Mouse (Mus musculus): ENCODE measurements around the gene Unc80. TPM values are rescaled to one million over a fixed set of nuclear protein-coding genes. Genes with fewer than 3 reads are reported as not detected.
A peak's percentile ranks its signal among the peaks of the same experiment; 100 is the strongest.

Unc80 gene
- polyA plus RNA-seq, 1 experiment from 2014 or later: 0.39 TPM

- Histone ChIP-seq H3K9me3 (ENCODE audit: control insufficient read depth, low read length) (no peaks in the 10 kb centered on the region), H3K9ac (ENCODE audit: low read depth, low read length) (no peak overlapping the region), H3K4me2 (ENCODE audit: low read depth, low read length) (no peak overlapping the region), H3K27me3 (replicated peaks; ENCODE audit: control insufficient read depth, insufficient read depth, low read length) (no peaks in the 10 kb centered on the region), H3K27ac (replicated peaks; ENCODE audit: low read depth, low read length) (no peak overlapping the region), H3K4me1 (ENCODE audit: control insufficient read depth, insufficient read depth, low read length) (no peaks in the 10 kb centered on the region), H3K4me3 (ENCODE audit: low read depth, low read length) (no peak overlapping the region), H3K36me3 (ENCODE audit: control insufficient read depth, insufficient read depth, low read length) (no peaks in the 10 kb centered on the region)
- WGBS: 63% methylated on average over 4 of the region's 4 CpGs
- DNase-seq (ENCODE audit: low spot score) (peak; percentile 31), ATAC-seq (ENCODE audit: low read depth) (peak; percentile 74; the same call in 1 of the 2 replicates)
Observed at GRCm38 (mm10) chr1:66655119-66655746, 187.1 kb downstream of the Unc80 start.

- Histone ChIP-seq H3K27ac (replicated peaks; ENCODE audit: low read depth, low read length) (no peak overlapping the region), H3K4me3 (ENCODE audit: low read depth, low read length) (no peak overlapping the region), H3K9me3 (ENCODE audit: control insufficient read depth, low read length) (no peaks in the 10 kb centered on the region), H3K36me3 (ENCODE audit: control insufficient read depth, insufficient read depth, low read length) (no peaks in the 10 kb centered on the region), H3K4me1 (ENCODE audit: control insufficient read depth, insufficient read depth, low read length) (no peaks in the 10 kb centered on the region), H3K27me3 (replicated peaks; ENCODE audit: control insufficient read depth, insufficient read depth, low read length) (no peaks in the 10 kb centered on the region), H3K4me2 (ENCODE audit: low read depth, low read length) (no peak overlapping the region), H3K9ac (ENCODE audit: low read depth, low read length) (no peak overlapping the region)
- DNase-seq (ENCODE audit: low spot score) (peak; percentile 59), ATAC-seq (ENCODE audit: low read depth) (no peak)
Observed at GRCm38 (mm10) chr1:66655747-66656119, 187.6 kb downstream of the Unc80 start.

GRCm38 (mm10) chr1:66671475-66671874, 203.3 kb downstream of the Unc80 start:
- Histone ChIP-seq H3K27me3 (replicated peaks; ENCODE audit: control insufficient read depth, insufficient read depth, low read length) (no peaks in the 10 kb centered on the region), H3K9me3 (ENCODE audit: control insufficient read depth, low read length) (no peaks in the 10 kb centered on the region), H3K9ac (ENCODE audit: low read depth, low read length) (no peak overlapping the region), H3K36me3 (ENCODE audit: control insufficient read depth, insufficient read depth, low read length) (no peaks in the 10 kb centered on the region), H3K4me1 (ENCODE audit: control insufficient read depth, insufficient read depth, low read length) (no peaks in the 10 kb centered on the region), H3K27ac (replicated peaks; ENCODE audit: low read depth, low read length) (no peak overlapping the region), H3K4me2 (ENCODE audit: low read depth, low read length) (no peak overlapping the region), H3K4me3 (ENCODE audit: low read depth, low read length) (no peak overlapping the region)
- DNase-seq (ENCODE audit: low spot score) (no peak), ATAC-seq (ENCODE audit: low read depth) (no peak)
- 66% methylated on average over 7 of the region's 7 CpGs for WGBS

- Histone ChIP-seq H3K27ac (replicated peaks; ENCODE audit: low read depth, low read length) (no peak overlapping the region), H3K36me3 (ENCODE audit: control insufficient read depth, insufficient read depth, low read length) (no peaks in the 10 kb centered on the region), H3K4me2 (ENCODE audit: low read depth, low read length) (no peak overlapping the region), H3K9me3 (ENCODE audit: control insufficient read depth, low read length) (no peaks in the 10 kb centered on the region), H3K27me3 (replicated peaks; ENCODE audit: control insufficient read depth, insufficient read depth, low read length) (no peaks in the 10 kb centered on the region), H3K9ac (ENCODE audit: low read depth, low read length) (no peak overlapping the region), H3K4me1 (ENCODE audit: control insufficient read depth, insufficient read depth, low read length) (no peaks in the 10 kb centered on the region), H3K4me3 (ENCODE audit: low read depth, low read length) (no peak overlapping the region)
- DNase-seq (ENCODE audit: low spot score) (no peak), ATAC-seq (ENCODE audit: low read depth) (no peak)
- WGBS: 81% methylated on average over 7 of the region's 7 CpGs
Observed at GRCm38 (mm10) chr1:66672812-66673211, 204.6 kb downstream of the Unc80 start.

GRCm38 (mm10) chr1:66677928-66678327, 209.8 kb downstream of the Unc80 start:
- Histone ChIP-seq H3K4me3 (ENCODE audit: low read depth, low read length) (no peak overlapping the region), H3K36me3 (ENCODE audit: control insufficient read depth, insufficient read depth, low read length) (no peaks in the 10 kb centered on the region), H3K4me2 (ENCODE audit: low read depth, low read length) (no peak overlapping the region), H3K27ac (replicated peaks; ENCODE audit: low read depth, low read length) (no peak overlapping the region), H3K27me3 (replicated peaks; ENCODE audit: control insufficient read depth, insufficient read depth, low read length) (no peaks in the 10 kb centered on the region), H3K9ac (ENCODE audit: low read depth, low read length) (no peak overlapping the region), H3K9me3 (ENCODE audit: control insufficient read depth, low read length) (no peaks in the 10 kb centered on the region), H3K4me1 (ENCODE audit: control insufficient read depth, insufficient read depth, low read length) (no peaks in the 10 kb centered on the region)
- WGBS: 80% methylated on average over 14 of the region's 14 CpGs
- DNase-seq (ENCODE audit: low spot score): no peak
- no peak for ATAC-seq (ENCODE audit: low read depth)

DNA sequence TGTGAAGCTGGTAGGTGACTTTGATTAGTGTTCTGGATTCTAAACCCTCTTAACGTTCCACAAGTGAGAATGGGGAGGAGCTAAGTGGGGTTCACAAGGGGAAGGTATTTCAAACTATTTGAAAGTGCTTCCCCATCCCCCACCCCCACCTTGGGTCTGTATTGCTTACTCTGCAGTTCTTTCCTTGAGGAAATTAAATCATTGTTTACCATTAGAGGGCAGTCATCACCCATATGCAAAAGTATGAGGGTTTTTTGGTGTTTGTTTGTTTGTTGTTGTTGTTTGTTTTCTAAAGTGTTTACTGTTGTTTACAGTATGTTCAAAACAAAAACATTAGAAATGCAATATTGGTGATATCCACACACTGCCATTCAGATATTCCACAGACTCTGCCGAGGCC, 210.5 kb downstream of the Unc80 start:
- Histone ChIP-seq H3K9me3 (ENCODE audit: control insufficient read depth, low read length) (no peaks in the 10 kb centered on the region), H3K27ac (replicated peaks; ENCODE audit: low read depth, low read length) (no peak overlapping the region), H3K4me1 (ENCODE audit: control insufficient read depth, insufficient read depth, low read length) (no peaks in the 10 kb centered on the region), H3K36me3 (ENCODE audit: control insufficient read depth, insufficient read depth, low read length) (no peaks in the 10 kb centered on the region), H3K27me3 (replicated peaks; ENCODE audit: control insufficient read depth, insufficient read depth, low read length) (no peaks in the 10 kb centered on the region), H3K9ac (ENCODE audit: low read depth, low read length) (no peak overlapping the region), H3K4me3 (ENCODE audit: low read depth, low read length) (no peak overlapping the region), H3K4me2 (ENCODE audit: low read depth, low read length) (no peak overlapping the region)
- 38% methylated on average over 2 of the region's 2 CpGs for whole genome bisulfite sequencing
- DNase-seq (ENCODE audit: low spot score): no peak
- ATAC-seq (ENCODE audit: low read depth): no peak

- Histone ChIP-seq H3K4me1 (ENCODE audit: control insufficient read depth, insufficient read depth, low read length) (no peaks in the 10 kb centered on the region), H3K27me3 (replicated peaks; ENCODE audit: control insufficient read depth, insufficient read depth, low read length) (no peaks in the 10 kb centered on the region), H3K9me3 (ENCODE audit: control insufficient read depth, low read length) (no peaks in the 10 kb centered on the region), H3K4me2 (ENCODE audit: low read depth, low read length) (no peak overlapping the region), H3K4me3 (ENCODE audit: low read depth, low read length) (no peak overlapping the region), H3K27ac (replicated peaks; ENCODE audit: low read depth, low read length) (no peak overlapping the region), H3K9ac (ENCODE audit: low read depth, low read length) (no peak overlapping the region), H3K36me3 (ENCODE audit: control insufficient read depth, insufficient read depth, low read length) (no peaks in the 10 kb centered on the region)
- DNase-seq (ENCODE audit: low spot score) (no peak), ATAC-seq (ENCODE audit: low read depth) (no peak)
- 80% methylated on average over 5 of the region's 5 CpGs for WGBS
Observed at GRCm38 (mm10) chr1:66682974-66683373, 214.8 kb downstream of the Unc80 start.

GRCm38 (mm10) chr1:66691772-66692171, 223.6 kb downstream of the Unc80 start:
- WGBS: 62% methylated on average over 3 of the region's 3 CpGs

DNA sequence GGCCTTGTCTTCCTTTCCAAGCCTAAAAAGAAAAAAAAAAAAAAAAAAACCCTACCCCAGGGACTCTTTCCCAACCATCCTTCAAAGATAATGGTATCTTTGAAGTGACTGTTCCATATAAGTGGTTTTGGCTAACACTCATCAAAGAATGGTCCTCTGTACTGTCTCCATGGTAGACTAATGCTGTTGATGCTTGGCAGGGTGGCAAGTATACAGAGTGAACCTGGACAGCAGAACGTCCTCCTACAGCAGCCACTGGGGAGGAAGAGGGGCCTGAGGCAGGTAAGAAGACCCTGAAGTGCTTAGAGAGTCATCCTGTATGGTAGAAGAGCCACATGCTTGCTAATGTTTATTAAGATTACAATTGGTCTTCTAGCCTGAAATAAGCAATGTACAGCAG, 224.1 kb downstream of the Unc80 start:
- H3K27ac ChIP-seq (replicated peaks; ENCODE audit: low read depth, low read length): no peak overlapping the region
- H3K4me2 ChIP-seq (ENCODE audit: low read depth, low read length): no peak overlapping the region
- no peak for DNase-seq (ENCODE audit: low spot score)
- no peak for ATAC-seq (ENCODE audit: low read depth)
- no peak overlapping the region for H3K4me3 ChIP-seq (ENCODE audit: low read depth, low read length)
- no peaks in the 10 kb centered on the region for H3K36me3 ChIP-seq (ENCODE audit: control insufficient read depth, insufficient read depth, low read length)
- H3K9ac ChIP-seq (ENCODE audit: low read depth, low read length): no peak overlapping the region
- no peaks in the 10 kb centered on the region for H3K4me1 ChIP-seq (ENCODE audit: control insufficient read depth, insufficient read depth, low read length)
- 53% methylated on average over 1 of the region's 1 CpGs for WGBS
- no peaks in the 10 kb centered on the region for H3K27me3 ChIP-seq (replicated peaks; ENCODE audit: control insufficient read depth, insufficient read depth, low read length)
- H3K9me3 ChIP-seq (ENCODE audit: control insufficient read depth, low read length): no peaks in the 10 kb centered on the region

More at GRCm38 (mm10) chr1:66691772-66692171, 223.6 kb downstream of the Unc80 start:
- Histone ChIP-seq H3K9me3 (ENCODE audit: control insufficient read depth, low read length) (no peaks in the 10 kb centered on the region), H3K4me2 (ENCODE audit: low read depth, low read length) (no peak overlapping the region), H3K27me3 (replicated peaks; ENCODE audit: control insufficient read depth, insufficient read depth, low read length) (no peaks in the 10 kb centered on the region), H3K27ac (replicated peaks; ENCODE audit: low read depth, low read length) (no peak overlapping the region), H3K36me3 (ENCODE audit: control insufficient read depth, insufficient read depth, low read length) (no peaks in the 10 kb centered on the region), H3K4me1 (ENCODE audit: control insufficient read depth, insufficient read depth, low read length) (no peaks in the 10 kb centered on the region), H3K9ac (ENCODE audit: low read depth, low read length) (no peak overlapping the region), H3K4me3 (ENCODE audit: low read depth, low read length) (no peak overlapping the region)
- ATAC-seq (ENCODE audit: low read depth) (no peak), DNase-seq (ENCODE audit: low spot score) (no peak)

Measured in embryonic facial prominence, embryonic 14.5 days (tissue).